Mouse (Mus musculus) kidney, adult 9 months (tissue): ENCODE results near the gene Trim67.
A peak's percentile ranks its signal among the peaks of the same experiment; 100 is the strongest.

Experiments
- DNase-seq: peaks from one replicate; pipeline ENCODE4 v3.0.0; 2022

Trim67 gene

DNA sequence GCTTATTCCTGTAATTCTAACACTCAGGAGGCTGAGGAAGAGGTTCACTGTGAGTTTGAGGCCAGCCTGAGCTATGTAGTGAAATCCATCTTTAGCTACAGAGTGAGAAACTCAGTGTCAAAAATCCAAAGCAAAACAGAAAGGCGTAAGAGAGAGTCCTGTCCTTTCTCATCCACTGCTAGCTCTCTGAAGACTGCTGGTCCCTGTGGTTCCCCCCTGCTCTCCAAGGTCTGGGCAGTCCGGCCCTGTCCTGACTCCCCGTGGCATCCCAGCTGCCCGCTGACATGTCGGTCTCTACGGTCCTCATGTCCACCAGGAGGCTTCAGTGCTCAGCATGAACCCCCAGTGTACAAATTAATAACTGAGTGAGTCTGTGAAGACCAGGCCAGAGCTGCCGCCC, 43.4 kb downstream of the Trim67 start:
- DNase-seq = no peak

- no peak for DNase-seq
Measured at GRCm38 (mm10) chr8:124836907-124837306, 44.0 kb downstream of the Trim67 start.

DNA sequence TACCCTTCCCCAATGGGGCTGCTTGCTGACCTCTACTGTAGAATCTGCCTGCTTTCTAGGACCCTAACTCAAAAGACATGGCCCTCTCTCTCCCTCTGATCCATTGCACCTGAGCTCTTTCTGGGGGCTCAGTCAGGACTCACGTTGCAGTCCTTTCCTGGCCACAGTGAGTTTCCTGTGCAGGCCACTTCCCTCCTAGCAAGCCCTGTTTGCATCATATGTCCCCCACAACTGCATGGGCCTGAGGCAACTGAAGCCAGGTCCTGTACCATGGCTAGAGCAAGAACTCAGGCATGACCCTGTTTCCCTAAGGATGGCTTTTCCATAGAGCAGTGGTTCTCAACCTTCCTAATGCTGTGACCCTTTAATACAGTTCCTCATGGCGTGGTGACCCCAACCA, 45.1 kb downstream of the Trim67 start:
- DNase-seq = no peak

GRCm38 (mm10) chr8:124839371-124839770, 46.5 kb downstream of the Trim67 start:
- peak; percentile 49 for DNase-seq

DNA sequence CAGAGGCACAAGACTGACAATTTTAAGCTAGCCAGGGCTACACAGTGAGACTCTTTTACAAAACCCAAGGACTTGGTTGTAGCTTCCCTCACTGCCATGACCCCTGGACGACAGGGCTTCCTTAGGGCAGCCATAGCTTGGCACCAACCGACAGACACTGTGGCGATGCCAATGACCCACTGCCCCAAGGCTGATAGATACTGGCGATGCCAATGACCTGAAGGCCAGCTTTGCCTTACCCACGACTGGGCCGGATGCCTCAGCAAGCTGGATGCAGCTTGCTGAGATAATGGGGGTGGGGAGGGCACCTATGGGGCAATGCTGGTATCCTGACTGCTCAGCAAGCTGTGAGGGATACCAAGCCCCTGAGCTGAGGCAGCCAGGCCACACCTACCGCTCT, 48.0 kb downstream of the Trim67 start:
- no peak for DNase-seq

DNA sequence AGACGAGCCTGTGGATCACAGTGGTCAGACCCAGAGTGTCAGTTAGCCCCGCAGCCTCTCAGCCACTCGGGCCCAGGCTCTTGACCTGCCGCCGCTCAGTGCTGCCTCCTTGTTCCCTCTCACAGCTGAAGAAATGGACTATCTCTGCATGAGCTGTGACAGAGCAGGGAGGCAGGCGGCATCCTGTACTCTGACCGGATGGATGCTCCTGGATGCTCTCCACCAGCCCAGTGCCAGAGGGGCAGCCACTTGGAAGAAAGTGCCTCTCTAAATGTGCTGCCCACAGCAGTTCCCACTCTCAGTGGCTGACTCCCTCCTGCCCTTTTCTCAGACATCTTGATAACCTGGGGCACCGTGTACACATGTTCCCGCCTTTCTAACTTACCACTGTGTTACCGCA, 48.9 kb downstream of the Trim67 start:
- peak; percentile 40 for DNase-seq

GRCm38 (mm10) chr8:124842929-124843328, 50.0 kb downstream of the Trim67 start:
- peak; percentile 56 for DNase-seq

DNA sequence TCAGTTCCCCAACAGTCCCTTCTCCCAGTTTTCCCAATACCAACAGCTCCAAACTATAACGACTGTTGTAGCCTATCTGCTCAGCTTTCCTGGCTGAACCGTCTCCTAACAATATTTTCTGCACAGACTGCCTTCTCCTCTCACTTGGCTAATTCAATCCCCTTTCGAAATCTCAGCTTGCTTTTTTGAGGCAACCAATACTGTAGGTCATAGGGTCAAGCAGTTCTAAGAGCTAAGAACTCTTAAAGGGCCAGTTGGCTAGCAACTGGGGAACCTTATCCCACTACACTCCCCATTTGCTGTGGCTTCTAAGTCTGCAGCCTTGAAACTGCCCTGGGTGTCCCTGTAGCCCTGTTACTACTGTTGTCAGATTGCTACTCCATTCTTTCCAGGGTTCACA, 52.2 kb downstream of the Trim67 start:
- DNase-seq = no peak

DNA sequence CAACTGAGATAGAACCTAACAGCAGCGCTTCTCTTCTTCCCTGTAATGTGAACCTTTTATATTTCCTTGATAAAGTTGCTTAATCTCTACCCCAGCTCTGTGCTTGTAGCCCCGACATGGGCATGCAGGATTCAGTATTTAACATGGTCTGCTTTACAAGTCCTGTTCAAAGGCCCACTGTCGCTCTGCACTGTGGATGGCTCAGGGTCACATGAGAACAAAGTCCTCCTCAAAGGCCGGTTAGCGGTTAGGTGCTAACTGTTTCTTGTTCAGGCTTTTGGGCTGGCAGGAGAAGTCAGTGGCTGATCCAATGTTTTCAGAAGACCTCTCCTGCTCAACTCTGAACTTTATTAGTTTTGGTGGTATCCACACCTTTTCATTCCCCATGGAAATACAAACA, 52.7 kb downstream of the Trim67 start:
- peak; percentile 56 for DNase-seq

DNA sequence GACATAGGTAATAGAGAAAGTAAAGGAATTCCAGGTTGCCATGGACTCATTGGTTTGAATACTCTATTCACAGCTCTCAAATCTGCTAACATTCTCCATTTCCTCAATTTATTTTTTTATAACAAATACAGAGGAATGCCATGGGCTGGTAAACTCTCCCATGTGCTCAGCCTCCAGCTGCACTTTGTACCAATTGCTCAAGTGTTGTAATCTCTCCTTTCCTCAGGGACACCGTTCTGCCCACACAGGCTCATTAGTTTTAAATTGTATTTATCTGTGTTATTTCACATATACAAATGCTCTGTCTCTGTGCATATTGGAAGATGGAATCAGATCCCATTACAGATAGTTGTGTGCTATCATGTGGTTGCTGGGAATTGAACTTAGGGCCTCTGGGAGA, 60.6 kb downstream of the Trim67 start:
- peak; percentile 22 for DNase-seq

GRCm38 (mm10) chr8:124859466-124859865, 66.6 kb downstream of the Trim67 start:
- DNase-seq = peak; percentile 45

GRCm38 (mm10) chr8:124860188-124860587, 67.3 kb downstream of the Trim67 start:
- no peak for DNase-seq

GRCm38 (mm10) chr8:124862321-124863162, 69.7 kb downstream of the Trim67 start, which contains the start of the genes Gnpat and 2810004N23Rik:
Gene Gnpat (plus strand): TSS chr8:124863033.
Gene 2810004N23Rik (minus strand): TSS chr8:124863120.
- peak; percentile 93 for DNase-seq

GRCm38 (mm10) chr8:124863163-124863677, 70.3 kb downstream of the Trim67 start:
- no peak for DNase-seq

DNA sequence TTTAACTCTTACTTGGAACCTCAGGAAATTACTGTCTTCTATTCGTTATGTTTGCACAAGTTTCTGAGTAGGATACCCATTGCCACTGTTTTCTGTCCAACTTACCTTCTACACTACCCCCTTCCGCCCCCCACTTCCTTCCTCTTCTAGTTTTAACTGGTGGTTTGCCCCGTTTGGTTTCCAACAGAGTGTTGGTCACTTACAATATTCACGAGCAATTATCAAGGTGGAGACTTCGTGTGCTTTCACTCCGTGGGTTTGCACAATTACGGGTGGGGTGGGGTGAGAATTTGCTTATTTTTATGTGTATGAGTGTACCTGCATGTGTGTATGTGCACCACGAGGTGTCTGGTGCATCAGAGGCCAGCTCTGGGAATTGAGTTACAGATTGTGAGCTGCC, 70.8 kb downstream of the Trim67 start:
- peak; percentile 45 for DNase-seq

GRCm38 (mm10) chr8:124866669-124867068, 73.8 kb downstream of the Trim67 start:
- DNase-seq = no peak

GRCm38 (mm10) chr8:124867126-124867525, 74.2 kb downstream of the Trim67 start:
- DNase-seq = no peak

- no peak for DNase-seq
Measured at GRCm38 (mm10) chr8:124869708-124870107, 76.8 kb downstream of the Trim67 start.

DNA sequence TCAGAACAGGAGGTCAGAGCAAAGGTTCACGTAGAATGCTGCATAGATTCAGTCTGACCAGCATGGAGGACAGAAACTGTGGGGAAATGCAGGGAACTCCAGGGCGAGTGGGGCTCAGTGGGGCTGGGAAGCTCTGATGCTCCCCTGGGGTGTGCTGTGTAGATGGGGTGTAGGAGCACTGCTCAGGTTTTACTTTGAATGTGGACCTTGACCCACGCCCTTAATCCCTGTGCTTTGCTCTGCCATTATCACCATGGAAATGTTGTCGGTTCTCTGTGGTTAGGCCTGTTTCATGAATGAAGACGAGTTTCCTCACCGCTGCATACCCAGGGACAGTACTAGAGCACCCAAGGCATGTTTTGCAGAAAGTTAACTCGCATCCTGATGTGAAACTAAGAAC, 78.6 kb downstream of the Trim67 start:
- no peak for DNase-seq

DNA sequence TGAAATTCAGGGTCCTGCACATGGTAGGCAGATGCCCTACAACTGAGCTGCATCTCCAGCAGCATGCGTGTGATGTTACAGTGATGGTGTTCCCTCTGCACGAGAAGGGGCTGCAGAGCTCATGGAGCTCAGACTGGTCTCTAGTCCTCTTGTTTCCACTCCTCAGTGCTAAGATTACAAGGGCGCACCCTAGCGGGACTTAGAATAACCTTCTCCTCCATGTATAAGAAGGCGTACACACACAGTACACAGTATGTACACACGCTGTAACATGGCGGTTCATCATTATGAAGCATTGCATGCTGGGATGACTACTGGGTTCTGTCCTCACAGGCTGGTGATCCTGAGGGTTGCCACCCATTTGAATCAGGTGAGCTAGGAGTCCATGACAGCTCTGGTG, 79.2 kb downstream of the Trim67 start:
- DNase-seq = no peak

- DNase-seq = no peak
Measured at GRCm38 (mm10) chr8:124872690-124873089, 79.8 kb downstream of the Trim67 start.

DNA sequence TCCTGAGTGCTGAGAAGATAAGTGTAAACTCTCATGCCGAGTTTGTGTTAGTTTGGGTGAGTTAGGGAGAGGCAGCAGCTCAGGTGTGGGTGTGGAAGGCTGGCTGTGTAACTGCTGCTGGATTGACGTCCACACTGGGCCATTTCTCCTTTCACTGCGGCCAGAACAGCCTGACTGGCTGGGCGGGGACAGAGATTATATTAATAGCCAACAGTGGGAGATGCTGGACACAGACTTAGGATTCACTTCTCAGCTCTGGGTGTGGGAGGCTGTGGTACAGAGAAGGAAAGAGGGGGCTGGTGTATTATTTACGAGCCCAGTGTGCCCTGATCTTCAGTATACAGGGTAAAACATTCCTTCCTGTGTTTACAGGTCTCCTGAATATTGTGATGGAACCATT, 85.2 kb downstream of the Trim67 start:
- DNase-seq = no peak

DNA sequence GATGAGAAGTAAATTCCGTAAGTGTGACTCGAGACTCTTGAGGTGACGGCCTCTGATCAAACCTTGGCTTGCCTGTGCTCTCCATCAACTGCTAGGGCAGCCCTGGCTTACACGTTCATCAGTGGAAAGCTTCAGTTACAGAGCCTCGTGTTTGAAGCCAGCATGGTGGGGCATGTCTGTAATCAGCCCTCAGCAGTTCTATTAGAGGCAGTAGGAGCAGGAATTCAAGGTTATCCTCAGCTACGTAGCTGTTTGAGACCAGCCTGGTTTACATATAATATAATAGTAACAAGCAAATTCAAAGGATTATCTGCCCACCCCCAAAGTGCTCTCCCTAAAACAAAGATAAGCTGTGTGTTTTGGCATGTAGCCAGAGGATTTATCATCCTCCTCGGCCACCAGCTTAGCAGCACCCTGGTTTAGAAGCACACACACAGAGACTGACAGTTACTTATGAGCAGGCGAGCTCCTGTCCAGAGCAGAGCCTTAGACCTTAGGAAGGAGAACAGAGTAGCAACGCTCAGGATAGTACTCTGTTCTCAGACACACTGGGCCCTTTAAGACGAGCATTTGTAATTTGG, 86.1 kb downstream of the Trim67 start:
- no peak for DNase-seq
